Mouse (Mus musculus) NIH3T3 (cell line): ENCODE data around the gene Thg1l.

ENCODE experiments used
- DNase-seq: peaks from one replicate; pipeline ENCODE4 v3.0.0-alpha.2; 2012; ENCODE audit warnings: low read depth

Gene Thg1l

GRCm38 (mm10) chr11:45927456-45927855 is 27.8 kb downstream of the Thg1l start:
- DNase-seq, result peak; percentile 39

GRCm38 (mm10) chr11:45926640-45927082 is 28.6 kb downstream of the Thg1l start:
- DNase-seq, result peak; percentile 89

GRCm38 (mm10) chr11:45925436-45925835 is 29.9 kb downstream of the Thg1l start:
- no peak for DNase-seq

GRCm38 (mm10) chr11:45921480-45921898 is 33.8 kb downstream of the Thg1l start:
- no peak for DNase-seq

GRCm38 (mm10) chr11:45921026-45921425 is 34.3 kb downstream of the Thg1l start:
- DNase-seq, result no peak

GRCm38 (mm10) chr11:45918836-45919235 is 36.5 kb downstream of the Thg1l start:
- no peak for DNase-seq

- DNase-seq, result no peak
Measured at GRCm38 (mm10) chr11:45918018-45918417, 37.3 kb downstream of the Thg1l start.

- DNase-seq, result no peak
Measured at GRCm38 (mm10) chr11:45916196-45916595, 39.1 kb downstream of the Thg1l start.

GRCm38 (mm10) chr11:45910701-45911100 is 44.6 kb downstream of the Thg1l start:
- no peak for DNase-seq

GRCm38 (mm10) chr11:45908894-45909293 is 46.4 kb downstream of the Thg1l start:
- no peak for DNase-seq

GRCm38 (mm10) chr11:45908070-45908469 is 47.2 kb downstream of the Thg1l start:
- DNase-seq, result no peak

- DNase-seq, result no peak
Measured at GRCm38 (mm10) chr11:45907301-45907700, 48.0 kb downstream of the Thg1l start.

GRCm38 (mm10) chr11:45906109-45906786 is 49.0 kb downstream of the Thg1l start:
- DNase-seq, result no peak

GRCm38 (mm10) chr11:45900233-45901015 is 54.9 kb downstream of the Thg1l start:
- DNase-seq, result no peak

- DNase-seq, result no peak
Measured at GRCm38 (mm10) chr11:45897392-45897791, 57.9 kb downstream of the Thg1l start.
